Mouse (Mus musculus): Measurements from ENCODE around the gene Ltbp3. TPM values are rescaled to one million over a fixed set of nuclear protein-coding genes. Genes with fewer than 3 reads are reported as not detected.
A peak's percentile ranks its signal among the peaks of the same experiment; 100 is the strongest.

The Ltbp3 gene
- total RNA-seq (2015; ENCODE audit: low replicate concordance), result 2.5 and 10.1 TPM in 2 replicates
- 1.6 TPM in 1 of 2 replicates, not detected in the other for total RNA-seq (2017; ENCODE audit: low replicate concordance)

DNA sequence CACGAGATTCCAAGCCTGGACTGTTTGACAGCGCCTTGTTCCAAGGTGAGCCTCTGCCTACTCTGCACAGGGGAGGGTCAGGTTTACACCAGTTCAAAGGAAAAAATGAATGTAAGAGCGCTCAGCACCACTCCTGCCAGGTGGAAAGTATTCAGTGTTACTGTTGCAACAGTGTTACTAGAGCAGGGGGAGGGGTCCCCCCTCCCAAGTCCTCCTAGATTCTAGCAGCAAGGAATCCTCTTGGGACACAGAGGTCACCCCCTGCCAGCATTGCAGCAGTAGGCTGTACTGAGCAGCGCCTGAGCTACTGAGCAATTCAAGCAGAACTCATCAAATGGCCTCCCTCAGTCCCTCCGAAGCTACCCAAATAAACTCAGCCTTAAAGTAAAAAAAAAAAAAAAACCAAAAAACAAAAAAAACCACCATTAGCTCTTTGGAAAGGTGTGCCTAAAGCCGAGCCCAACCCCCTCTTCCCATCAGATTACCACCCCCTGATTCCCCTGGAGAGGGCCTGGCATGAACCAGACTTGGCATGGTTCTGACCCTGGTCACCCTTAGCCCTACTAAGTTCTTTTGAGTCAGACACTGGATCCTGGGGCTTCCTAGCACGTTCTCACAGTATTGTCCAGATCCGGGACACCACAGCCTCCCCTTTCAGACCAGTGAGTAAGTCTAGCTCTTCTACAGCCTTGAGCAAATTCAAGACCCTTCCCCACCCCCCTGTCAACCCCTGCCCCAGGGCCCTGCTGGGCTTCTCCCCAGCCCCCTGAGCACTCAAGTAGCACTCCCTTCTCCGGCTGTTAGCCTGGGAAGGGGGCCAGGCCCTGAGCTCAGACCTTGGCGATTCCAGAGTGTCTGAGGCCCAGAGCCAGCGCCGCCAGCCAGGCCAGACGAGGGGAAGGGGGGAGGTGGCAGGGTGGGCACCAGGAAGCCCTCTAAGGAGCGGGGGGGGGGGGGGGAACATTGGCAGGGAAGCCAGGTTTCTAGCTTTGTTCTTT is at the start of gene Ltbp3:
Ltbp3 (plus strand) TSS at position 585 of the 998 bp plus-strand sequence.
- ATAC-seq (replicated peaks; ENCODE audit: low FRiP score, poor library complexity, severe bottlenecking), result no peak

DNA sequence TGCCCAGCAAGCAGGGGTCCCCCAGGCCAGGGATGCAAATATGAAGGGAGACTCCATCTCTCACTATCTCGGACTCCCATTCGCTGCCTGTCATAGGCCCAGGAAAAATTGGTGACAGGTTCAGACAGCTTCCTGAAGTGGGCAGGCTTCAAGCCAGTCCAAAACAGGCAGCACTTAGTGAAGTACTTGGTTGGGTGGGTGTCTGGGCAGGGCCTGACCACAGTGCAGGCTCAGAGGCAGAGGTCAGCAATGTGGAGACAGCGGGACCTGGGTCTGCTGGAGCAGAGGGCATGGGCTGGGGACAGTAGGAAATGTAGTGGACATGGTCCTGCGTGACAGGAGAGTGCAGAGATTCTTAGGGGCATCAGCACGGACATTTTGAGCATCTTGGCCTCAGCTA is 49.1 kb upstream of the Ltbp3 start:
- ATAC-seq (replicated peaks; ENCODE audit: low FRiP score, poor library complexity, severe bottlenecking), result no peak

DNA sequence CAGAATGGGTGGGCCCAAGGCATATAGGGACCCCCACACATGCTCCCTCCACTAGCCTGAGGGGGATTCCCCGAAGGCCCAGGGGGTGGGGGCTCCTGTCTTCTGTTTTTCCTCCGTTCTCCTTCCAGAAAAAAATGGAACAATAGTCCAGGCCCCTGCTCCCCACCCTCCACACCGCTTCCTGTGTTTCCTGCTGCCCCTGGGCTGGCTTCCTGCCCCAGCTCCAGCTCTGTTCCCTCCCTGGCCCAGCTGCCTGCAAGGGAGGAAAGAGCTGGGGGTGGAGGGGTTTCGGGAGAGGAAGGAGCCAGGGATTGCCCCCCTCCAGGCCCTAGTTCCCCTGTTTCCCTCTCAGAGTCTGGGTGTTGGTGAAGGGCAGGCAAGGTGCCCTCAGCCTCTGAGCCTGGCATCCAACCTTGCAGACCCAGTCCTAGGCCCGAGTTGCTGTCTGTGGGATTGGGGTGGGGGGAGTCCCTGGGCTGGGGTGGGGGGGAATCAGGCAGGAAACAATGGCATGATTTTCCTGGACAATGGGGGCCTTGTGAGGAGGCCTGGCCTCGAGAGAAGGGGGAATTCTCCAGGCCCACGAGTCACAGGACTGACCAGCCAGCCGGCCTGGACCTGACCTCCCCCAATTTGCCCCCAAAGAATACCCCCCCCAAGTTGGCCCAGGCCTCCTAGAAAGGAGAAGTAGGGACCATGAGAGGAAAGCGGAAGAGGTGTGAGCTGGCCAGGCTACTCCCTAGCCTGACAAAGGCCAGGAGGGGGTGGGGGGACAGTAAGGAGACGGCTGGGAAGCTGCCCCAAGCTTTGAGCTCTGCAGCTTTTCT is 48.4 kb upstream of the Ltbp3 start:
- ATAC-seq (replicated peaks; ENCODE audit: low FRiP score, poor library complexity, severe bottlenecking), result no peak

DNA sequence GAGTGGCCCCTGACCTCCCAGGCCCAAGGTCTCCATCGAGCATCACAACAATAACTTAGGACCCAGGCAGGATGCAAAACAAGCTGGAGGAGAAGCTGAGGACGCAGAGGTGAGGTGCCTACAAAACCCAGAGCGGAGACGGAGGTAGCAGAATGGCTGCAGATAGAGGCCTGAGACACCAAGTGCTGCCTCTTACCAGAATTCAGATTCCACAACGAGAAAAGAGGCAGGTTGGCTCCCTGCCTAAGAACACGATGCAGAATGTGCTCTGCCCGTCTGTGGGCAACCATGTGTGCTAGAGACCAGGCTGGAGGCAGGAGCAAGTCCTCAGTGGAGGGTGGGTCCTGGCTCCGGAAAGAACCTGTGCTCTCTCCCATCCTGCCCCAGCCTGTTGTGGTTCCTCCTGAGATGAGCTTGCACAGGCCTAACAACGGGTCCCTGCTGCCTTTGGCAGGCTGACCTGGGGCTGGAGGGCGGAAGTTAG is 47.7 kb upstream of the Ltbp3 start:
- no peak for ATAC-seq (replicated peaks; ENCODE audit: low FRiP score, poor library complexity, severe bottlenecking)

DNA sequence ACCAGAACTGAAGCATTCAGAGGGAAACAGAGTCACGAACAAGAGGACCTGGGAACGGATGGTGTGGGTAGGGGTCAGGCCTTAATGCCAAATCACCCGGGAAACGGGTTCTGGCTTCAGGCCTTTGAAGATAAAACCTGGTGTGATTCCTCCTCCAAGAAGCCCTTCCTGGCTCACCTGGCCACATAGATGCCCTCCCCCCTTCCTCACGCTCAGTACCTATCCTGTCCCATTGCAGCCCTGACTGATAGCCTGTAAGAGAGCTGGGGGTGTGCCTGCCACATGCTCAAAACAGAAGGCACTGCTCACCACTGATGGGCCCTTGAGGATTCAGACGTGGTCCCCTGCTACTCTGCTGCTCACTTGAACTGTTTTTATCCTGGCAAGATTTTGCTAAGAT is 46.9 kb upstream of the Ltbp3 start:
- no peak for ATAC-seq (replicated peaks; ENCODE audit: low FRiP score, poor library complexity, severe bottlenecking)

DNA sequence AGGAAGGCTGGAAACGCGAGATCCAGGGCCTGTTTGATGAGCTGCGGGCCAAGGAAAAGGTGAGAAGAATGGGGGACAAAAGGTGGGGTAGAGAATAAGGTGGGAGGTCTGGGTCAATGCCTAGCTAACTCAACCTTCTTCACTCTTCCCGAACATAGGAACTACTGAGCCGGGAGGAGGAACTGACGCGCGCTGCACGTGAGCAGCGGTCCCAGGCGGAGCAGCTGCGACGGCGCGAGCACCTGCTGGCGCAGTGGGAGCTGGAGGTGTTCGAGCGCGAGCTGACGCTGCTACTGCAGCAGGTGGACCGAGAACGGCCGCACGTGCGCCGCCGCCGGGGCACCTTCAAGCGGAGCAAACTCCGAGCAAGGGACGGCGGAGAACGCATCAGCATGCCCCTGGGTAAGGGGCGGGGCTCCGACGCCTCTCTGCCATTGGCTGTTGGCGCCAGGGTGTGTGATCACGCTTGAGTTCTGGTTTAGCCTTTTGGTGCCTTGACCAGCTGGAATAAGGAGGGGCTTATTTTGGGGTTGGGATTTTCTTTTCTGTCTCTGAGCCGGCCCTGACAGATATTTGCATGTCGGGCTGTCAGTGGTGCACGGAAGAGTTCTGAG is 44.7 kb upstream of the Ltbp3 start:
- ATAC-seq (replicated peaks; ENCODE audit: low FRiP score, poor library complexity, severe bottlenecking), result no peak

DNA sequence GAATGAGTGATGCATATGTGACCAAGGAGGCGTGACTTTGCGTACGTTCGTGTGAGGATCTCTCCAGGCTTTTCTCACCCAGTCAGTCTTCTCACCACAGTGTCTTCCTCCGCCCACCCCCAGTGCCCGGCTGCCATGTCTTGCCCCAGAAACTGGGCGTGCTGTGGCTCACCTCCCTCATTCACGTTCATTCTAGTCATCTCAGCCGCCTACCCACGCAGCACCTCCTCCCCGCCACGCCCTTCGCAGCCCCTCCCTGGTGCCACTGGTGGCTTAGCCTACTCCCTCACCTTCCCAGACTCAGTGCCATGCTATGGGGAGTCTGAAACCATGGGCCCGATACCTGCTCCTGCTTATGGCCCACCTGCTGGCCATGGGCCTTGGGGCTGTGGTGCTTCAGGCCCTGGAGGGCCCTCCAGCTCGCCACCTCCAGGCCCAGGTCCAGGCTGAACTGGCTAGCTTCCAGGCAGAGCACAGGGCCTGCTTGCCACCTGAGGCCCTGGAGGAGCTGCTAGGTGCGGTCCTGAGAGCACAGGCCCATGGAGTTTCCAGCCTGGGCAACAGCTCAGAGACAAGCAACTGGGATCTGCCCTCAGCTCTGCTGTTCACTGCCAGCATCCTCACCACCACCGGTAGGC is 36.4 kb upstream of the Ltbp3 start, which contains the start of gene Kcnk7:
Kcnk7 (plus strand) TSS at position 205 of the 638 bp plus-strand sequence.
- ATAC-seq (replicated peaks; ENCODE audit: low FRiP score, poor library complexity, severe bottlenecking), result peak; percentile 87

DNA sequence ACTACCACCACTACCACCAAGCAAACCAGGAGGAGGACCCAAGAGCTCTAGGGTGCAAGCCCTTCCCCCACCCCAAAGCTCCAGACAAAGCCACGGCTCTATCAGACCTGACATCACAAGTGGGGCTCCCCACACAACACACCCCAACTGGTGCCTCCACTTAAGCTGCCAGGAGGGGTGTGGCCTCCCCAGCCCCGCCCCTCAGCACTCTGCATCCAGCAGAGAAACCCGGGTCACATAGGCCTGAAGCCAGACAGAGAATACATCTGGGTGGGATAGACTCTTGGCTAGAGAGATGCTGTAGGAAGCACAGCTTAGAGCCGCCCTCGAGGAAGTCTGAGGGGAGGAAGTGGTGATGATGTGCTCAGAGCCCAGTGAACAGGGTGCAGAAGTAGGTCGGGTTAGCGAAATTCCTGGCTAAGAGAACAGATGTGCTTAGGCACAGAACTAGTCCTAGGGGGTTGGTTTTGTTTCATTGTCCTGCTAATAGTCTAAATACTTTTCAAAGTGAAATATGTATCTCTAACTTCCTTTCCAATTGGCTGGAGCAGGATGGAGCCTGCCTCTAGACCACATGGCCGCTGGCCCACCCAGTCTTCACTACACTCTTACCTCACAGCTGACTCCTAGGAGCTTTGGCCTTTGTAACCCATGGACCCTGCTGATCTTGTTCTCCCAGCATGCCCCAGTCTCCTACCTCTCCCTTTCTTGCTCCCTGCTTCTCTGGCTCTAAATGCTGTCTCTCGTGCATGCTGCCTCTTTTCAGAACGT is 35.7 kb upstream of the Ltbp3 start:
- peak; percentile 76 for ATAC-seq (replicated peaks; ENCODE audit: low FRiP score, poor library complexity, severe bottlenecking)

DNA sequence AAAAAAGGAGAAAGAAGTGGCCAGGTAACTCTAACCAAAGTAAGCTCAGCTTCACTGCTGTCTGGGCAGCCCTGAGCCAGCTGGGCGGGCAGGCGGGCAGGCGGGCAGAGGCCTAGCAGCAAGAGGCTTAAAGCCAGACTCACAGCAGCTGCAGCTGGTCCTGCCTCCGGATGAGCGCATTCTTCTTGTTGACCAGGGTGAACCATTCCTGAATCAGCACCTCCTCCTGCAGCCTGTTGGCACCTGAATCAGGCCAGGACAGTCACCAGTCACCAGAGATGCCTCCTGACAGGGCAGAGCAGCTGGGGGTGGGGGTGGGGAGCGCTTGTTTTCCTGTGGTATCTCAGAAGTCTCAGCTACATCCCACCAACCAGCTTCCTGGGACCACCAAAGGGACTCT is 30.6 kb upstream of the Ltbp3 start:
- ATAC-seq (replicated peaks; ENCODE audit: low FRiP score, poor library complexity, severe bottlenecking), result no peak

DNA sequence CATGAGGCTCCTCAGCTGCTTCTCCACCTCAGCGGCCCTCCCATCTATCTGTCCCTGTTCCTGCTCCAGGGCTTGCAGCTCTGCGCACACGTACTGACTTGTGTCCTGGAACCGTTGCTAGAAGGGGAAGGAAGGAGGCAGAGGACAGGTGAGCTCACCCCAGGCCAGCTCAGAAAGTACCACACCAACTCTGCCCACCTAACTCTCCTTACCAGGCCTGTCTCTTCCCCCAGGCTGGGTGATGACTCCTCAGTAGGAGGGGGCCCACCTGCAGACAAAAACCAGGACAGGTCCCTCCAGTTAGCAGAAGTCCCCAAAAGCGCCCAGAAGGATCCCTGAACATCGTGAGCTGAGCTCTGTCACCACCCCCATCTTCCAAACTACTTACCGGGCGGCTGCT is 30.1 kb upstream of the Ltbp3 start:
- no peak for ATAC-seq (replicated peaks; ENCODE audit: low FRiP score, poor library complexity, severe bottlenecking)

DNA sequence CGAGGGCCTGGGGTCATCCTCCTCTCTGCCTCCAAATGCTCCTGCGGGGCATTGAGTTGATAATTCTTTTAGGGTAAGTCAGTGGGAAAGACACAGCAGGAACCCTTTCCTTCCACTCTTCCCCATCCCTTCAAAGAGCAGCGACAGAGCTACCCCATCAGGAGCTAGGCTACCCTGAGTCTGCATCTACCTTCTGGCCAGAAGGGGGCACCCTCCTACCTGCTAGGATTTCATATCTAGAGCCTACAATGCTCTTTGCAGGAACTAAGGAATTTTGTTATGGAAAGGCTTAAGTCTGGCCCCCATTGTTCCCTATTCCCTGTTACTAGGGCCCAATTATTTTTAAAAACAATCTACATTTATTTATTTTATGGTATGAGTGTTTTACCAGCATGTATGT is 29.5 kb upstream of the Ltbp3 start:
- ATAC-seq (replicated peaks; ENCODE audit: low FRiP score, poor library complexity, severe bottlenecking), result no peak

DNA sequence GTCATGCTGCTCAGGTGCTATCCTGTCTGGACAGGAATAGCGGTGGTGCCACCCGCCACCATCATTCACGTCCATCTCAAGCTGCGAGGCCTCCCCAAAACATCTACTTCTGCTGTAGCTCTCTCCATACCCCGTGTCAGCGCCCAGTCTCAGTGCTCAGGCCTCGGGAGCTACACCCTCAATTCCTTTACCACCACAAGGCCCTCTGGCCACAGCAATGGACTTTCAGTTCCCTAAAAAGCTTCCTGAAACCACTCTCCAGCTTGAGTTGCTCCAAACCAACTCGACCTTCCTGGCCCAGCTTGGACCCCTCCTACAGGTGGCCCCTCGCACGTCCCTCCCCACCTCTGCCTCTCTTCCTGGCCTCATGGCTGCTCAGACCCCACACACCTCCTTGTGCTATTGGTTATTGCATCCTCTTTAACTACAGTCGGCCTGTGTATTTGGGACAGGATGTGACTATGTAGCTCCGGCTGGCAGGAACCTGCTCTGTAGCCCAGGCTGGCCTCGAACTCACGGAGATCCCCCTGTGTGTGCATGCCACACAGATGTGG is 28.7 kb upstream of the Ltbp3 start:
- ATAC-seq (replicated peaks; ENCODE audit: low FRiP score, poor library complexity, severe bottlenecking), result no peak

DNA sequence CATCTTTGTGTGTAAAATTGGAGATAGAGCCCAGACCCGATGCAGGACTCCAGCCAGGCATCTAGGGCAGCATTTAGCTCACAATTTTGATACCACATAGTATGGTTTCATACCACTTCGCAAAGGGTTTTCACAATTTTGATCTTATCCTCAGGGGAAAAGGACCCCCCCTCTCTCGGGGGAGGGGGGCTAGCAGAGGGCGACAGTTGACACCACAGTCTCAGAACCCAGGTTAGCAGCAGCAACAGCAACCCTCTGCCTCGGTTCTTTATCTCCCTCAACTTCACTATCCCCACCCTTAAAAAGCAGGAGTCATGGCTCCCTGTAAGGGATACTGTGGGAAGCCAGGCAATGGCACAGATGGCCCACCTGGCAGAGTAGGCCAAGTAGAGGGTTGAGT is 27.4 kb upstream of the Ltbp3 start:
- ATAC-seq (replicated peaks; ENCODE audit: low FRiP score, poor library complexity, severe bottlenecking), result no peak

DNA sequence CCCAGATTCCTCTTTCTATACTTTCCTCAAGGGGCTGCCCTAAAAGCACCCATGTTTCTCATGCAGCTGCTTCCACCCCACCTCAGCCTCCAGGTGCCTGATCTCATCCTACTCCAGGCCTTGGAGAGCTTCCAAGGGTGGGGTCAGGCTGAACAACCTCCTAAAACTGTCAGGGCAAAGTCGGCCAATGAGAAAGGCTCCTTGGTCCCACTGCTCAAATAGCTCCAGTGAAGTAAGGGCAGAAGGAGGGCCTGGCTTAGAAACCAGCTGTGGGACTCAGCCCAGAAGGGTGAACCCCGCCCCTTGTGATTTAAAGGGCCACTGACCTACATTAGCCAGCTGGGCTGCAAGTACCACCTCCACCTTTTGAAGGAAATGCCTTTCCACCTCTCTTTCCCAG is 27.0 kb upstream of the Ltbp3 start:
- peak; percentile 51 for ATAC-seq (replicated peaks; ENCODE audit: low FRiP score, poor library complexity, severe bottlenecking)

DNA sequence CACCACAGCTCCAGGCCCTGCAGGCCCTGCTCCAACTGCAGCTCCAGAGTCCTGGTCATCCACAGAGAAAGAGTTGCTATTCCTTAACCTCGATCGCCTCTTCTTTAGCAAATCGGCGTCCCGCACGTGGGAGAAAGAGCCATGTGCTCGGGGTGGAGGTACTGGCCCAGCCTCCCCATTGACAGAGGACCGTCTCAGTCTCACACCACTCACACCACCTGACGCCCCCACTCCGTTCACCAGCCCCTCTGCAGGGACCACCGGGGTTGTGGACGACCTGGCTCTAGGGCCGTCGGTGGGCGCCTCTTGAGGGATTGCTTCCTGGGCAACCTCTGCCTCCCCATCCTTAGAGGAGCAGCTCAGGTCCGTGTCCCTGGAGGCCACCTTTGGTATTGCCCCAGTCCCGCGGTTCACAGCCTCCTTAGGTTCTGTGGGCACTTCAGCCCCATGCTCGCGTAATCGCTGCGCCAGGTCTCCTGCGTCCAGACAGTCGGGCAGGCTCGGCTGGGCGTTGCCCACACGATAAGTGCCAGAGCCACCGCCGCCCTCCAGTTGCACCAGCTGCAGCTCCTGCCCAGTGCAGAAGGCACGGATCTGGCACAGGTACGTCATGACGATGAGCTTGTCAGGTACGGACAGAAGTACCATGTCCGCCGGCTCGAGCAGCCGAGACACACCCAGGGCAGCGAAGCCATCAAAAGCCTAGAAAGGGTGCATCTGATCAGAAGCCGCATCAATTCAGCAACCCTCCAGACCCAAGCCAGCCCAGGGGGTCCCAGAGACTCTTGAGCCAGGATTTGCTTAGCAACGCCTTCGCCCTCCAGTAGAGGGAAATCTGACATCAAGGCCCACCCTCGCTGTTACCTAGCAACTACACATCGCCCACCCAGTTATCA is 24.7 kb upstream of the Ltbp3 start:
- ATAC-seq (replicated peaks; ENCODE audit: low FRiP score, poor library complexity, severe bottlenecking), result peak; percentile 81

DNA sequence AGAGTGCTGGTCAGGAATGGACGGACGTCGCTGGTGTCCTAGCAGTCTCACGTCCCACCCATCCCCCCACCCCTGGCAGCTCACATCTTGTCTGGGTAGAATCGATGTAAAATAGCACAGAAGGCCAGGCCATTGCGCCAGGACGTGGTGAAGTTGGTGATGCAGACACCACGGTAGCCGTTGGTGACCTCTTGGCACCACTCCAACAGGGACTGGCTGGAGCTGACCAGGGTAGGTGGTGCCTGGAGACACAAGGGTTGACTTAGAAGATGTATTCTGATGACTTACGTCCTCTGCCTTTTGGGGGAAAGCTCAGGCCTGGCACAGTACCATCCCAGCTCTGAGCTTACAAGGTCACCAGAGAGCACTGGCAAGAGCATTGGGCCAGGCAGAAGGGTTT is 23.7 kb upstream of the Ltbp3 start:
- ATAC-seq (replicated peaks; ENCODE audit: low FRiP score, poor library complexity, severe bottlenecking), result no peak

DNA sequence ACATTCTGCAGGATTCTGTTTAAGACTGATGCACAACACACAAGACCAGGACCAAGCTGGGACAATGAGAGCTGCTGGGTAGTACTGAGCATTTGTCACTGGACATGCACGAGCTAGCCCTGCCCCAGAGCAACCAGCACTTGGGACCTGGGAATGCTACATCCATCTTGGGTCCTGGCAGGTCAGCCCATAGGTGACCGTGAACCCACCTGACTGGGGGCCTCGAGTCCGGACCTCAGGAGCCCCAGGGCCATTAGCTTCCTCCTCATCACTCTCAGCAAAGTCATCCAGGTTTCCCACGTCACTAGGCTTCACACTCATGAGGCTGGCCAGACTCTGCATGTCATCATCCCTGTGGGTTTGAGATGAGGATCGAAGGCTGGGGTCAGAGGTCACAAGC is 19.5 kb upstream of the Ltbp3 start:
- no peak for ATAC-seq (replicated peaks; ENCODE audit: low FRiP score, poor library complexity, severe bottlenecking)
